Mouse (Mus musculus): ENCODE results near the gene Cyp2d26. TPM values are rescaled to one million over a fixed set of nuclear protein-coding genes. Genes with fewer than 3 reads are reported as not detected.

Cyp2d26 gene
- polyA plus RNA-seq (2015; fragmentation: Nextera tagmentation; extraction: Ambion mirVana): not detected in 2 replicates

DNA sequence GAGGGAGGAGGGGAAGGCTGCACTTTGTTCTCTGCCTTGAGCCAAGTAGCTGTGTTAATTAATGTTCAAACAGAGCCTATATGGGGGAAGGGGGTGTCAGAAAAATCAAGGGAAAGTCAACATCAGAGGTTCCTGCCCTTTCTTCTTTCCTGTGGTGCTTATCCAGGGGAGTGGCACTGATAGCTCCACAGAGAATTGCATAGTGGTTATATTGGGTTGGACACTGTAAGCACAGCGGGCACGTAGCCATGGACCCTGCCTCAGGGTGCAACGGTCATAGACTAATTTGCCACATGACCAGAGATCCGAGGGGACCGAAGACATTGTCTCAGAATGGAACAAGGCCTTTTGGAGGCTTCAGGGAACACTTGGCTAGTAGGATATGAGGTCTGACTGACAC is at the start of gene Cyp2d26:
TSS of gene Cyp2d26 (minus strand) at position 18 of the 400 bp plus-strand sequence.
- 83% methylated on average over 5 of the region's 5 CpGs for WGBS
- H3K27me3 ChIP-seq (replicated peaks; ENCODE audit: control insufficient read depth, insufficient read depth, low read length): no peaks in the 10 kb centered on the region

DNA sequence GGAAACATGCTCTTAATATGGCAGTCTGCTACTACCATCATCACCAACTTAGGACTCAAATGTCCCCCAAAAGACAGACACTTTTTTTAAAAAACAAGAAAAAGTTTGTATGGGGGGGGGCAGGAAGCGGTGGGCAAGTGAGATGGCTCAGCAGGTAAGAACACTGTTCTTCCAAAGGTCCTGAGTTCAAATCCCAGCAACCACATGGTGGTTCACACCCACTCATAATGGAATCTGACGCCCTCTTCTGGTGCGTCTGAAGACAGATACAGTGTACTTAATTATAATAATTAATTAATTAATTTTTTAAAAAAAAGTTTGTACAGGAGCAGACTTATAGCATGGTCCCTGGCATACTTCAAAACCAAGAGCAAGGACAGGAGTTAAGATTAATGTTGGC is 45.1 kb upstream of the Cyp2d26 start:
- no peaks in the 10 kb centered on the region for H3K27me3 ChIP-seq (replicated peaks; ENCODE audit: control insufficient read depth, insufficient read depth, low read length)
- ATAC-seq: no peak
- H3K9ac ChIP-seq (ENCODE audit: low read depth, low read length): no peak overlapping the region
- no peaks in the 10 kb centered on the region for H3K4me1 ChIP-seq (ENCODE audit: control insufficient read depth, insufficient read depth, low read depth, low read length)
- WGBS: 98% methylated on average over 3 of the region's 3 CpGs
- no peaks in the 10 kb centered on the region for H3K9me3 ChIP-seq (ENCODE audit: control insufficient read depth, low read length)
- no peak overlapping the region for H3K4me2 ChIP-seq (ENCODE audit: low read length)
- H3K4me3 ChIP-seq (ENCODE audit: low read length): no peak overlapping the region
- no peaks in the 10 kb centered on the region for H3K36me3 ChIP-seq (ENCODE audit: control insufficient read depth, insufficient read depth, low read length)
- no peak overlapping the region for H3K27ac ChIP-seq (ENCODE audit: low read depth, low read length)

More for the DNA sequence above, at the start of gene Cyp2d26:
- Histone ChIP-seq H3K4me1 (ENCODE audit: control insufficient read depth, insufficient read depth, low read depth, low read length) (no peaks in the 10 kb centered on the region), H3K9me3 (ENCODE audit: control insufficient read depth, low read length) (no peaks in the 10 kb centered on the region), H3K36me3 (ENCODE audit: control insufficient read depth, insufficient read depth, low read length) (no peaks in the 10 kb centered on the region), H3K4me3 (ENCODE audit: low read length) (no peak within 1 kb of the TSS), H3K4me2 (ENCODE audit: low read length) (no peak within 1 kb of the TSS), H3K9ac (ENCODE audit: low read depth, low read length) (no peak within 1 kb of the TSS), H3K27ac (ENCODE audit: low read depth, low read length) (no peak within 1 kb of the TSS)
- no peak for ATAC-seq

GRCm38 (mm10) chr15:82829917-82830316 is 35.8 kb upstream of the Cyp2d26 start:
- ATAC-seq: no peak
- H3K36me3 ChIP-seq (ENCODE audit: control insufficient read depth, insufficient read depth, low read length): no peaks in the 10 kb centered on the region
- H3K9me3 ChIP-seq (ENCODE audit: control insufficient read depth, low read length): no peaks in the 10 kb centered on the region
- H3K4me1 ChIP-seq (ENCODE audit: control insufficient read depth, insufficient read depth, low read depth, low read length): no peaks in the 10 kb centered on the region
- no peak overlapping the region for H3K27ac ChIP-seq (ENCODE audit: low read depth, low read length)
- no peak overlapping the region for H3K4me2 ChIP-seq (ENCODE audit: low read length)
- 75% methylated on average over 6 of the region's 6 CpGs for WGBS
- H3K4me3 ChIP-seq (ENCODE audit: low read length): no peak overlapping the region
- no peaks in the 10 kb centered on the region for H3K27me3 ChIP-seq (replicated peaks; ENCODE audit: control insufficient read depth, insufficient read depth, low read length)
- H3K9ac ChIP-seq (ENCODE audit: low read depth, low read length): no peak overlapping the region

DNA sequence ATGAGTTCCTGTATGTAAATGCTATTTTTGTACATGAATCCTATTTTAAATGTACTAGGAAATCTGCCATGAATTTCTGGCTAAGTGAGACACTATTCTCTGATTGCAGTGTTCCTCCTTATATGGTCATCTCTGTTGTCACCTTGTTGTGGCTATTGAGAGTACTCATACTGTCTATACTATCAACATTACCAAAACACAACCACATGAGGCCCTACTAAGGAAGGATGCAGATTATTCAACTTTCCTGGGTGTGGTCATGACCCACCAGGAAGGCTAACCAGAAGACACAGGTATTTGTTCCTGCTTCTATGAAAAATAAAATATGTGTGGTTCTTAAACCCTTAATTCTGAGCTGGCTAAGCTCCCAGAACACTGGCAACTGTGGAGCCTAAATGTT is 31.8 kb upstream of the Cyp2d26 start:
- ATAC-seq: no peak
- no peaks in the 10 kb centered on the region for H3K36me3 ChIP-seq (ENCODE audit: control insufficient read depth, insufficient read depth, low read length)
- no peaks in the 10 kb centered on the region for H3K4me1 ChIP-seq (ENCODE audit: control insufficient read depth, insufficient read depth, low read depth, low read length)
- no peak overlapping the region for H3K4me2 ChIP-seq (ENCODE audit: low read length)
- H3K9me3 ChIP-seq (ENCODE audit: control insufficient read depth, low read length): no peaks in the 10 kb centered on the region
- no peak overlapping the region for H3K4me3 ChIP-seq (ENCODE audit: low read length)
- H3K27ac ChIP-seq (ENCODE audit: low read depth, low read length): no peak overlapping the region
- H3K9ac ChIP-seq (ENCODE audit: low read depth, low read length): no peak overlapping the region
- H3K27me3 ChIP-seq (replicated peaks; ENCODE audit: control insufficient read depth, insufficient read depth, low read length): no peaks in the 10 kb centered on the region

DNA sequence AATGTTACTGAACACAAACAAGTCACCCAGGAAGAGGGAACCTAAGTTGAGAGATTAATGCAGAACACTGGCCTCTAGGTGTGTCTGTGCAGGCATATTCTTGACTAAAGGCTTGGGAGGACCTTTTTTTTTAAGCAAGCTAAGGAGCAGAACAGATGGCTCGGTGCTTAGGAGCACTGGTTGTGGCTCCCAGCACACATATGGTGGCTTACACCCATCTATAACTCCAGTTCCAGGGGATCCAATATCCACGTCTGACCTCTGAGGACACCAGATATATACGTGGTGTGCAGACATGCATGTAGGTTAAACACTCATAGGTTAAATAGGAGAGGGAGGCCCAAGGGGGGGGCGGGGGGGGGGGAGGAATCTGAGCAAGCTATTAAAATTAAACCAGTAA is 28.3 kb upstream of the Cyp2d26 start:
- no peak for ATAC-seq

DNA sequence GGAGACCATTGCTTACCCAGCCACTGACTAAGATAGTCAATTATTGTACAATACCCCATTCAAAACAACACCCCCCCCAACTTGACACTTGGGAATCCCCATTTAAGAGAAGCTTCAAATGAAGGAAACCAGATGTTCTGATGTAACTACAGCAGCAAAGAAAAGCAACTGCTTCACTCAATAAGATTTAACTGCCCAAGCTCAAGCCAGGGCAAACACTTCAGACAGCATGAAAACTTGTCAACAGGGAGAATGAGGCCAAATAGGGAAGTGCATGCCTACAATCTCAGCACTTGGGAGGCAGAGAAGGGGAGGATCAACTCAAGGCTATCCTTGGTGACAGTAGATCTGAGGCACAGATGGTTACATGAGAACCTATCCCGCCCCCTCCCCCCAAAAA is 27.6 kb upstream of the Cyp2d26 start:
- Histone ChIP-seq H3K36me3 (ENCODE audit: control insufficient read depth, insufficient read depth, low read length) (no peaks in the 10 kb centered on the region), H3K4me3 (ENCODE audit: low read length) (no peak overlapping the region), H3K9me3 (ENCODE audit: control insufficient read depth, low read length) (no peaks in the 10 kb centered on the region), H3K27me3 (replicated peaks; ENCODE audit: control insufficient read depth, insufficient read depth, low read length) (no peaks in the 10 kb centered on the region), H3K4me2 (ENCODE audit: low read length) (no peak overlapping the region), H3K4me1 (ENCODE audit: control insufficient read depth, insufficient read depth, low read depth, low read length) (no peaks in the 10 kb centered on the region), H3K9ac (ENCODE audit: low read depth, low read length) (no peak overlapping the region), H3K27ac (ENCODE audit: low read depth, low read length) (no peak overlapping the region)
- ATAC-seq: no peak
- WGBS: 96% methylated on average over 1 of the region's 1 CpGs

More for the DNA sequence above, 28.3 kb upstream of the Cyp2d26 start:
- no peaks in the 10 kb centered on the region for H3K36me3 ChIP-seq (ENCODE audit: control insufficient read depth, insufficient read depth, low read length)
- no peak overlapping the region for H3K27ac ChIP-seq (ENCODE audit: low read depth, low read length)
- H3K9me3 ChIP-seq (ENCODE audit: control insufficient read depth, low read length): no peaks in the 10 kb centered on the region
- 70% methylated on average over 3 of the region's 4 CpGs for WGBS
- H3K27me3 ChIP-seq (replicated peaks; ENCODE audit: control insufficient read depth, insufficient read depth, low read length): no peaks in the 10 kb centered on the region
- no peaks in the 10 kb centered on the region for H3K4me1 ChIP-seq (ENCODE audit: control insufficient read depth, insufficient read depth, low read depth, low read length)
- no peak overlapping the region for H3K4me3 ChIP-seq (ENCODE audit: low read length)
- H3K9ac ChIP-seq (ENCODE audit: low read depth, low read length): no peak overlapping the region
- no peak overlapping the region for H3K4me2 ChIP-seq (ENCODE audit: low read length)

GRCm38 (mm10) chr15:82815296-82815695 is 21.2 kb upstream of the Cyp2d26 start:
- H3K27me3 ChIP-seq (replicated peaks; ENCODE audit: control insufficient read depth, insufficient read depth, low read length): no peaks in the 10 kb centered on the region
- no peak overlapping the region for H3K4me2 ChIP-seq (ENCODE audit: low read length)
- no peak overlapping the region for H3K27ac ChIP-seq (ENCODE audit: low read depth, low read length)
- H3K4me3 ChIP-seq (ENCODE audit: low read length): no peak overlapping the region
- no peaks in the 10 kb centered on the region for H3K9me3 ChIP-seq (ENCODE audit: control insufficient read depth, low read length)
- WGBS: 88% methylated on average over 4 of the region's 4 CpGs
- no peaks in the 10 kb centered on the region; the same call in 1 of the 2 replicates for H3K36me3 ChIP-seq (ENCODE audit: control insufficient read depth, insufficient read depth, low read length)
- H3K9ac ChIP-seq (ENCODE audit: low read depth, low read length): no peak overlapping the region
- no peaks in the 10 kb centered on the region for H3K4me1 ChIP-seq (ENCODE audit: control insufficient read depth, insufficient read depth, low read depth, low read length)
- ATAC-seq: no peak

DNA sequence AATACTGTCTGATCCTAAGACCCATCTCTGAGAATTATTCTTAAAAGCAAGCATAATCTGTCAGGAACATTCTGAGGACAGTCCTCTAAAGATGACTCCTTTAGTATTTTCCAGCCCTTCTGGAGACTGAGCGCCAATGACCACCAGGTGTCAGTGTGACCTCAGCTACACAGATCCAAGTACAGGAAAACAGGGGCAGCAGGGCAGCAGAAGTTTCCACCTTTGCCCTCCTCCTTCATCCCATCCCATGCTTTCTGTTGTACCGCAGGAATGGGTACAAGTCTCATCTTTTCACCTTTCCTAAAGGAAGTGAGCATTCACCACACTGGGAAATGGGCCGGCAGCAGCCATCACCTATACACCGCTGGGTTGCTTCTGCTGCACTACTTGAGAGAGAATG is 20.7 kb upstream of the Cyp2d26 start:
- Histone ChIP-seq H3K27ac (ENCODE audit: low read depth, low read length) (no peak overlapping the region), H3K9ac (ENCODE audit: low read depth, low read length) (no peak overlapping the region), H3K4me3 (ENCODE audit: low read length) (no peak overlapping the region), H3K4me2 (ENCODE audit: low read length) (no peak overlapping the region), H3K4me1 (ENCODE audit: control insufficient read depth, insufficient read depth, low read depth, low read length) (no peaks in the 10 kb centered on the region), H3K9me3 (ENCODE audit: control insufficient read depth, low read length) (no peaks in the 10 kb centered on the region), H3K36me3 (ENCODE audit: control insufficient read depth, insufficient read depth, low read length) (no peaks in the 10 kb centered on the region; the same call in 1 of the 2 replicates), H3K27me3 (replicated peaks; ENCODE audit: control insufficient read depth, insufficient read depth, low read length) (no peaks in the 10 kb centered on the region)
- WGBS: 63% methylated on average over 4 of the region's 4 CpGs
- ATAC-seq: no peak; the same call in 1 of the 2 replicates

DNA sequence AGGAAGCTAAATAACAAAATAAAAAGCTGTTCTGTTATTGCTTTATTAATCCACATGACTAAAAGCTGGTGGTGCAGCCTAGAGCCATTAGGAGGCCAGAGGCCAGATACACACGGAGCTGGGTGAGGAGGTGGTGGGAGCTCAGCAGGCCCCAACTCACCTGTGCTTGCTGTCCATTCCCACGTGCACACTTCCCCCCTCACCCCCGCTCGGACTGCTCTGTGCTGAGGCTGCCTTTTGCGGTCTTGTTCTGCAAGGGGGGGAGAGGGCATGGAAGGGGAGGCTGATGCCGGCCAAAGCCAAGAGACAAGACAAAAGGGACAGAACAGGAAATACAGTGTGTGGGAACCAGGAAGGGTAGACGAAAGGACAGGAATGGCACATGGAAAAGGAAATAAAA is 20.2 kb upstream of the Cyp2d26 start:
- H3K36me3 ChIP-seq (ENCODE audit: control insufficient read depth, insufficient read depth, low read length): no peaks in the 10 kb centered on the region; the same call in 1 of the 2 replicates
- H3K4me3 ChIP-seq (ENCODE audit: low read length): no peak overlapping the region

GRCm38 (mm10) chr15:82810556-82810955 is 16.5 kb upstream of the Cyp2d26 start:
- H3K4me2 ChIP-seq (ENCODE audit: low read length): no peak overlapping the region
- H3K36me3 ChIP-seq (ENCODE audit: control insufficient read depth, insufficient read depth, low read length): no peaks in the 10 kb centered on the region; the same call in 1 of the 2 replicates
- no peak overlapping the region for H3K4me3 ChIP-seq (ENCODE audit: low read length)
- H3K9ac ChIP-seq (ENCODE audit: low read depth, low read length): no peak overlapping the region
- H3K4me1 ChIP-seq (ENCODE audit: control insufficient read depth, insufficient read depth, low read depth, low read length): no peaks in the 10 kb centered on the region
- 88% methylated on average over 1 of the region's 1 CpGs for WGBS
- H3K9me3 ChIP-seq (ENCODE audit: control insufficient read depth, low read length): no peaks in the 10 kb centered on the region
- H3K27me3 ChIP-seq (replicated peaks; ENCODE audit: control insufficient read depth, insufficient read depth, low read length): no peaks in the 10 kb centered on the region
- H3K27ac ChIP-seq (ENCODE audit: low read depth, low read length): no peak overlapping the region
- no peak for ATAC-seq

More for the DNA sequence above, 20.2 kb upstream of the Cyp2d26 start:
- H3K27me3 ChIP-seq (replicated peaks; ENCODE audit: control insufficient read depth, insufficient read depth, low read length): no peaks in the 10 kb centered on the region
- no peak for ATAC-seq
- WGBS: 81% methylated on average over 7 of the region's 7 CpGs
- no peaks in the 10 kb centered on the region for H3K9me3 ChIP-seq (ENCODE audit: control insufficient read depth, low read length)
- H3K4me2 ChIP-seq (ENCODE audit: low read length): no peak overlapping the region
- H3K9ac ChIP-seq (ENCODE audit: low read depth, low read length): no peak overlapping the region
- no peaks in the 10 kb centered on the region for H3K4me1 ChIP-seq (ENCODE audit: control insufficient read depth, insufficient read depth, low read depth, low read length)
- no peak overlapping the region for H3K27ac ChIP-seq (ENCODE audit: low read depth, low read length)
